Mouse (Mus musculus) hindbrain, embryonic 14.5 days (tissue): ENCODE data around the gene Ssh2. TPM values are rescaled to one million over a fixed set of nuclear protein-coding genes. Genes with fewer than 3 reads are reported as not detected.
A peak's percentile ranks its signal among the peaks of the same experiment; 100 is the strongest.

Source experiments
- ATAC-seq: fragments of 200-750 bp; cut with Nextera tagmentation; 2 replicates; pipeline ENCODE4 v1.8.0; 2017; ENCODE audit warnings: moderate number of reproducible peaks, mild to moderate bottlenecking, moderate TSS enrichment, moderate library complexity; ENCODE audit not compliant: low FRiP score
- DNase-seq: peaks from one replicate; pipeline ENCODE4 v3.0.0-alpha.2; 2015; ENCODE audit warnings: low spot score
- H3K27ac ChIP-seq: fragments of 300-500 bp; sonication (generic); 2 replicates; pipeline ENCODE4 v1.5.1; 2014; ENCODE audit warnings: mild to moderate bottlenecking, moderate library complexity
- H3K27me3 ChIP-seq: fragments of 300-500 bp; sonication (generic); 2 replicates; pipeline ENCODE4 v1.6.1; 2014; ENCODE audit warnings: mild to moderate bottlenecking, low read length, mixed read lengths; ENCODE audit not compliant: control insufficient read depth, insufficient read depth
- H3K36me3 ChIP-seq: fragments of 300-500 bp; sonication (generic); replicated peaks from 2 replicates; pipeline ENCODE4 v1.6.1; 2014; ENCODE audit not compliant: control insufficient read depth, insufficient read depth
- H3K4me1 ChIP-seq: fragments of 300-500 bp; sonication (generic); replicated peaks from 2 replicates; pipeline ENCODE4 v1.6.1; 2014; ENCODE audit warnings: antibody characterized with exemption, low read length, mixed read lengths; ENCODE audit not compliant: control insufficient read depth, insufficient read depth
- H3K4me2 ChIP-seq: fragments of 300-500 bp; sonication (generic); replicated peaks from 2 replicates; pipeline ENCODE4 v1.6.1; 2014; ENCODE audit warnings: mild to moderate bottlenecking, moderate library complexity
- H3K4me3 ChIP-seq: fragments of 300-500 bp; sonication (generic); replicated peaks from 2 replicates; pipeline ENCODE4 v1.5.1; 2014; ENCODE audit warnings: mild to moderate bottlenecking, low read length
- H3K9ac ChIP-seq: fragments of 300-500 bp; sonication (generic); 2 replicates; pipeline ENCODE4 v1.6.1; 2014
- H3K9me3 ChIP-seq: fragments of 300-500 bp; sonication (generic); 2 replicates; pipeline ENCODE4 v1.6.1; 2016; ENCODE audit warnings: low read length; ENCODE audit not compliant: control insufficient read depth
- WGBS: fragments of 180-500 bp; shearing (Covaris S2); extraction: QIAGEN DNeasy Blood & Tissue Kit; methylation state at CpG from one replicate; pipeline ENCODE4 v1.1.7; 2014; 5-methylcytosine and 5-hydroxymethylcytosine counted together
- polyA plus RNA-seq: library from polyadenylated mRNA; unstranded; fragments of >200 nt; fragmentation: Nextera tagmentation; extraction: Ambion mirVana; gene quantifications from 2 replicates; pipeline ENCODE4 v1.2.1, GENCODE M21; 2014

Gene Ssh2
- 23.2 and 24.6 TPM in 2 replicates for polyA plus RNA-seq

- ATAC-seq = peak; percentile 88
- Histone ChIP-seq H3K27ac (peak within 1 kb of the TSS; percentile 100), H3K4me1 (peaks cover 21% of the 10 kb centered on the region), H3K4me3 (peak within 1 kb of the TSS; percentile 93), H3K4me2 (peak within 1 kb of the TSS; percentile 86), H3K36me3 (no peaks in the 10 kb centered on the region), H3K9ac (peak within 1 kb of the TSS; percentile 98), H3K27me3 (no peaks in the 10 kb centered on the region), H3K9me3 (no peaks in the 10 kb centered on the region)
- WGBS = under 1% methylated on average over 75 of the region's 82 CpGs
- DNase-seq = peak; percentile 91
Measured at GRCm38 (mm10) chr11:77215951-77216760, at the start of gene Ssh2. Gene Ssh2, plus strand, starts transcription at chr11:77216287.

- Histone ChIP-seq H3K27me3 (no peaks in the 10 kb centered on the region), H3K4me3 (no peak overlapping the region), H3K4me2 (no peak overlapping the region), H3K9ac (no peak overlapping the region), H3K9me3 (no peaks in the 10 kb centered on the region), H3K36me3 (no peaks in the 10 kb centered on the region), H3K27ac (no peak overlapping the region), H3K4me1 (no peaks in the 10 kb centered on the region)
- DNase-seq = no peak
- 38% methylated on average over 4 of the region's 4 CpGs for WGBS
- no peak for ATAC-seq
Measured at GRCm38 (mm10) chr11:77173731-77174130, 42.4 kb upstream of the Ssh2 start.

GRCm38 (mm10) chr11:77174531-77174930, 41.6 kb upstream of the Ssh2 start:
- DNase-seq = no peak
- no peak for ATAC-seq
- no peak overlapping the region for H3K27ac ChIP-seq

GRCm38 (mm10) chr11:77179771-77180170, 36.3 kb upstream of the Ssh2 start:
- H3K27ac ChIP-seq = no peak overlapping the region
- no peaks in the 10 kb centered on the region for H3K27me3 ChIP-seq
- no peaks in the 10 kb centered on the region for H3K4me1 ChIP-seq
- no peaks in the 10 kb centered on the region for H3K9me3 ChIP-seq
- H3K4me2 ChIP-seq = no peak overlapping the region
- DNase-seq = no peak
- no peak overlapping the region for H3K9ac ChIP-seq
- no peaks in the 10 kb centered on the region for H3K36me3 ChIP-seq
- no peak overlapping the region for H3K4me3 ChIP-seq
- no peak for ATAC-seq
- WGBS = 94% methylated on average over 3 of the region's 3 CpGs

More at GRCm38 (mm10) chr11:77174531-77174930, 41.6 kb upstream of the Ssh2 start:
- no peaks in the 10 kb centered on the region for H3K4me1 ChIP-seq
- H3K4me2 ChIP-seq = no peak overlapping the region
- H3K4me3 ChIP-seq = no peak overlapping the region
- 63% methylated on average over 7 of the region's 7 CpGs for WGBS
- no peaks in the 10 kb centered on the region for H3K9me3 ChIP-seq
- no peak overlapping the region for H3K9ac ChIP-seq
- no peaks in the 10 kb centered on the region for H3K36me3 ChIP-seq
- no peaks in the 10 kb centered on the region for H3K27me3 ChIP-seq

- Histone ChIP-seq H3K9ac (no peak overlapping the region), H3K4me1 (no peaks in the 10 kb centered on the region), H3K4me2 (no peak overlapping the region), H3K27me3 (no peaks in the 10 kb centered on the region), H3K9me3 (no peaks in the 10 kb centered on the region), H3K36me3 (no peaks in the 10 kb centered on the region), H3K4me3 (no peak overlapping the region), H3K27ac (no peak overlapping the region)
- ATAC-seq (no peak), DNase-seq (peak; percentile 67)
- 47% methylated on average over 4 of the region's 4 CpGs for WGBS
Measured at GRCm38 (mm10) chr11:77180886-77181285, 35.2 kb upstream of the Ssh2 start.

GRCm38 (mm10) chr11:77181528-77181927, 34.6 kb upstream of the Ssh2 start:
- no peaks in the 10 kb centered on the region for H3K9me3 ChIP-seq

DNA sequence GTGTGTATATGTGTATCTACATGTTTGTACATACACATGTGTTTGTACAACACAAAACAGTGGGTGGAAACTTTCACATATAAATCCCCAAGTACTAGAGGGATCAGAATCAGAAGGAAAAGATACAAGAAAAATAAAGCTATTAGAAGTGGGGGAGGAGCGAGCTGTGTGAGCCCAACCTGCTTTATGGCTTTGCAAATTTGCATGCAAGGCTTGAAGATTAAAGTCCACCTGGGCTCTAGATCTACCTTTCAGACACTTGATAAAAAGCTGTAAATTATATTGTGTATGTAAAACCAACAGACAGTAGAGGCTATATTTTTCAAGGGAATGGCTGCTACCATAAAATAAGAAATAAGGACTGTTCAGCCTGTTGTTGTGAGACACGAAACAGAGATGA, 34.0 kb upstream of the Ssh2 start:
- Histone ChIP-seq H3K9ac (no peak overlapping the region), H3K27me3 (no peaks in the 10 kb centered on the region), H3K36me3 (no peaks in the 10 kb centered on the region), H3K9me3 (no peaks in the 10 kb centered on the region), H3K4me1 (no peaks in the 10 kb centered on the region), H3K4me2 (no peak overlapping the region), H3K4me3 (no peak overlapping the region), H3K27ac (no peak overlapping the region)
- 85% methylated on average over 2 of the region's 2 CpGs for WGBS
- no peak for DNase-seq
- no peak for ATAC-seq

More at GRCm38 (mm10) chr11:77181528-77181927, 34.6 kb upstream of the Ssh2 start:
- Histone ChIP-seq H3K4me3 (no peak overlapping the region), H3K4me2 (no peak overlapping the region), H3K36me3 (no peaks in the 10 kb centered on the region), H3K9ac (no peak overlapping the region), H3K27me3 (no peaks in the 10 kb centered on the region), H3K4me1 (no peaks in the 10 kb centered on the region), H3K27ac (no peak overlapping the region)
- ATAC-seq (no peak), DNase-seq (no peak)
- WGBS = 76% methylated on average over 5 of the region's 5 CpGs

- peak; percentile 43 for DNase-seq
- H3K4me2 ChIP-seq = no peak overlapping the region
- H3K36me3 ChIP-seq = no peaks in the 10 kb centered on the region
- 53% methylated on average over 2 of the region's 2 CpGs for WGBS
- ATAC-seq = no peak
- no peaks in the 10 kb centered on the region for H3K27me3 ChIP-seq
- no peaks in the 10 kb centered on the region for H3K9me3 ChIP-seq
- H3K4me1 ChIP-seq = no peaks in the 10 kb centered on the region
- no peak overlapping the region for H3K9ac ChIP-seq
- no peak overlapping the region for H3K27ac ChIP-seq
- H3K4me3 ChIP-seq = no peak overlapping the region
Measured at GRCm38 (mm10) chr11:77182616-77183015, 33.5 kb upstream of the Ssh2 start.

DNA sequence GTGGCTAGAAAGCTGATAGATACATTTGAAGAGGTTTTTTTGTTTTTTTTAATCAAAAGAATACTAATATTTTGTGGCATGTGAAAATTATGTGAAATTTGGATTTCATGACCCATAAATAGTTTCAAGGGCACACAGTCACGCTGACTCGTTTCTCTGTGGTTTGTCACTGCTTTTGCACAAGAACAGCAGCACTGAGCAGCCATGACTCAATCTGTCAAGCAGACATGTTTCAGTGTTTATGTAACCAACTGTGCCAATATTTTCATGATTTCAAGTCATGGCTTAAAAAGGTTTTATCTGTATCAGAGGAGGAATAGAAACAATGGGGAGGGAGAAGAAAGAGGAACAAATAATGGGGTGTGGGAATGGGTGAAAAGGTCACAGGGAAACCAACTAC, 31.2 kb upstream of the Ssh2 start:
- ATAC-seq (no peak), DNase-seq (no peak)
- Histone ChIP-seq H3K4me2 (no peak overlapping the region), H3K4me1 (no peaks in the 10 kb centered on the region), H3K9ac (no peak overlapping the region), H3K27ac (no peak overlapping the region), H3K4me3 (no peak overlapping the region), H3K36me3 (no peaks in the 10 kb centered on the region), H3K9me3 (no peaks in the 10 kb centered on the region), H3K27me3 (no peaks in the 10 kb centered on the region)
- 68% methylated on average over 2 of the region's 2 CpGs for WGBS
